Mouse (Mus musculus) heart, embryonic 15.5 days (tissue): ENCODE results near the gene Ssh3. TPM values are rescaled to one million over a fixed set of nuclear protein-coding genes. Genes with fewer than 3 reads are reported as not detected.

Source experiments
- ATAC-seq: fragments of 200-750 bp; cut with Nextera tagmentation; replicated peaks from 2 replicates; pipeline ENCODE4 v1.8.0; 2017; ENCODE audit warnings: low read depth, moderate TSS enrichment; ENCODE audit not compliant: insufficient number of reproducible peaks, insufficient read depth, low FRiP score
- H3K27ac ChIP-seq: fragments of 300-500 bp; sonication (generic); 2 replicates; pipeline ENCODE4 v1.5.1; 2015; ENCODE audit warnings: mild to moderate bottlenecking, inconsistent platforms
- H3K27me3 ChIP-seq: fragments of 300-500 bp; sonication (generic); 2 replicates; pipeline ENCODE4 v1.6.1; 2015; ENCODE audit warnings: inconsistent platforms
- H3K36me3 ChIP-seq: fragments of 300-500 bp; sonication (generic); 2 replicates; pipeline ENCODE4 v1.6.1; 2015; ENCODE audit warnings: mild to moderate bottlenecking, inconsistent platforms
- H3K4me1 ChIP-seq: fragments of 300-500 bp; sonication (generic); replicated peaks from 2 replicates; pipeline ENCODE4 v1.6.1; 2015; ENCODE audit warnings: inconsistent platforms
- H3K4me2 ChIP-seq: fragments of 300-500 bp; sonication (generic); 2 replicates; pipeline ENCODE4 v1.6.1; 2015; ENCODE audit warnings: inconsistent platforms, mild to moderate bottlenecking, moderate library complexity
- H3K4me3 ChIP-seq: fragments of 300-500 bp; sonication (generic); 2 replicates; pipeline ENCODE4 v1.5.1; 2015; ENCODE audit warnings: mild to moderate bottlenecking, inconsistent platforms
- H3K9ac ChIP-seq: fragments of 300-500 bp; sonication (generic); 2 replicates; pipeline ENCODE4 v1.6.1; 2015; ENCODE audit warnings: mild to moderate bottlenecking, inconsistent platforms
- H3K9me3 ChIP-seq: fragments of 300-500 bp; sonication (generic); replicated peaks from 2 replicates; pipeline ENCODE4 v1.6.1; 2016; ENCODE audit warnings: inconsistent platforms
- WGBS: fragments of 180-500 bp; shearing (Covaris S2); methylation state at CpG from one replicate; pipeline ENCODE4 v1.1.7; 2015; ENCODE audit warnings: mixed read lengths; 5-methylcytosine and 5-hydroxymethylcytosine counted together
- polyA plus RNA-seq: library from polyadenylated mRNA; unstranded; fragments of >200 nt; fragmentation: Nextera tagmentation; extraction: Ambion mirVana; gene quantifications from 2 replicates; pipeline ENCODE4 v1.2.1, GENCODE M21; 2015

Ssh3 gene
- polyA plus RNA-seq, 1 experiment from 2014 or later: 6.0 TPM

DNA sequence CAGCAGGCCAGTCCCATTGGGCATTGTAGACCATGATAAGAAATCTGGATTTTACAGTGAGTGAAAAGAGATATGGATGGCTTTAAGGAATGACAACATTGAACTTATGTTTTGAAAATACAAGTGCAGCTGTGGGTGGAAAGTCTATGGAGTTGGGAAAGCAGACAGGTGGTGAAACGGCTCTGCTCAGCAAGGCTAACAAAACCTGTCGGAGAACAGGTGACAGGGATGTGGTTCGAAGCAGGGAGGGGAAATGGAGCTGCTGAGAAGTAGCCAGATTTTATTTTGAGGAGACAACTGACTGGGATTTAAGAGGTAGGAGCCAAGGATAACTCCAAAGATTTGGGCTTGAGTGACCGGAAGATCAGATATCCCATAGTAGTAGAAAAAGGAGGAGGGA lies 34.4 kb downstream of the Ssh3 start:
- Histone ChIP-seq H3K4me2 (no peak overlapping the region), H3K36me3 (no peaks in the 10 kb centered on the region), H3K9ac (no peak overlapping the region), H3K27me3 (0 out of 2 replicates have a peak, but pooled peaks cover 3% of the 10 kb centered on the region), H3K27ac (no peak overlapping the region), H3K9me3 (no peaks in the 10 kb centered on the region), H3K4me3 (no peak overlapping the region), H3K4me1 (peaks cover 16% of the 10 kb centered on the region)
- WGBS: 63% methylated on average over 4 of the region's 4 CpGs
- ATAC-seq: no peak

DNA sequence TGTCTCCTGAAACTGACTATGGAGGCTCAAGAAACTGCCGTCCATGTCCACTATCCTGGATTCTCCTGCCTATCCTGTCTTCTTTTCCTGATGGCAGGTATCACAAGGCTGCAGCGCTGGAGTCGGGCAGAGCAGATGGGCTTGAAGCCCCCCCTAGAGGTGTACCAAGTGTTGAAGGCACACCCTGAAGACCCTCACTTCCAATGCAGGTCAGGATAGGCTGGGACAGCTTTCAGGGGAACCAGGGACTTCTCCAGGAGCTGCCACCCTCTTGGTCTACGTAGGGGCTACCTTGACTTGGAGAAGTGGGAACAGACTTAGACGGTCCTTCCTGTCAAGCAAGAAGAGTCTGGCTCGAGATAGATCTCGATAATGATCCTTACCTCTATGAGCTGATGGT lies 36.3 kb downstream of the Ssh3 start:
- H3K4me1 ChIP-seq: peaks cover 16% of the 10 kb centered on the region
- peak overlapping the region; percentile 87; the same call in 1 of the 2 replicates for H3K27ac ChIP-seq
- no peak for ATAC-seq
- WGBS: 86% methylated on average over 7 of the region's 7 CpGs
- no peaks in the 10 kb centered on the region for H3K36me3 ChIP-seq
- H3K9ac ChIP-seq: peak overlapping the region; percentile 67; the same call in 1 of the 2 replicates
- peak overlapping the region; percentile 85 for H3K4me2 ChIP-seq
- H3K27me3 ChIP-seq: 0 out of 2 replicates have a peak, but pooled peaks cover 3% of the 10 kb centered on the region
- peak overlapping the region; percentile 61; the same call in 1 of the 2 replicates for H3K4me3 ChIP-seq
- no peaks in the 10 kb centered on the region for H3K9me3 ChIP-seq

DNA sequence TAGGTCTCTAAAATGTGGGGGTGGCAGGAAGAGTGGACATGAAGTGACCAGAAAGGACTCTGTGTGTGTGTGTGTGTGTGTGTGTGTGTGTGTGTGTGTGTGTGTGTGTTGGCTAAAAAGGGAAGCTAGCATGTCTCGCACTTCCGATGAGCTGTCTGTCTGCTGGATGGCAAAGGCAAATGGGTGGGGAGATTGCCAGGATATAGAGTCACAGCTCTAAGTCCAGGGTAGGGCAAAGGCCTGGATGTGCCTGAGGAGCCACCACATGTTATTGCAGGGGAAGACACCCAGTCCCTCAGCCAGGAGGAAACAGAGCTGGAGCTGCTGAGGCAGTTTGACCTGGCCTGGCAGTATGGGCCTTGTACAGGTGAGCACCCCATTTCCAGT lies 36.8 kb downstream of the Ssh3 start:
- Histone ChIP-seq H3K4me3 (peak overlapping the region; percentile 61), H3K4me1 (peaks cover 16% of the 10 kb centered on the region), H3K27me3 (0 out of 2 replicates have a peak, but pooled peaks cover 3% of the 10 kb centered on the region), H3K9ac (peak overlapping the region; percentile 67), H3K27ac (peak overlapping the region; percentile 87), H3K9me3 (no peaks in the 10 kb centered on the region), H3K4me2 (peak overlapping the region; percentile 85), H3K36me3 (no peaks in the 10 kb centered on the region)
- WGBS: 18% methylated on average over 2 of the region's 2 CpGs
- ATAC-seq: 0 out of 2 replicates have a peak, but pooled peaks have one; percentile 3

DNA sequence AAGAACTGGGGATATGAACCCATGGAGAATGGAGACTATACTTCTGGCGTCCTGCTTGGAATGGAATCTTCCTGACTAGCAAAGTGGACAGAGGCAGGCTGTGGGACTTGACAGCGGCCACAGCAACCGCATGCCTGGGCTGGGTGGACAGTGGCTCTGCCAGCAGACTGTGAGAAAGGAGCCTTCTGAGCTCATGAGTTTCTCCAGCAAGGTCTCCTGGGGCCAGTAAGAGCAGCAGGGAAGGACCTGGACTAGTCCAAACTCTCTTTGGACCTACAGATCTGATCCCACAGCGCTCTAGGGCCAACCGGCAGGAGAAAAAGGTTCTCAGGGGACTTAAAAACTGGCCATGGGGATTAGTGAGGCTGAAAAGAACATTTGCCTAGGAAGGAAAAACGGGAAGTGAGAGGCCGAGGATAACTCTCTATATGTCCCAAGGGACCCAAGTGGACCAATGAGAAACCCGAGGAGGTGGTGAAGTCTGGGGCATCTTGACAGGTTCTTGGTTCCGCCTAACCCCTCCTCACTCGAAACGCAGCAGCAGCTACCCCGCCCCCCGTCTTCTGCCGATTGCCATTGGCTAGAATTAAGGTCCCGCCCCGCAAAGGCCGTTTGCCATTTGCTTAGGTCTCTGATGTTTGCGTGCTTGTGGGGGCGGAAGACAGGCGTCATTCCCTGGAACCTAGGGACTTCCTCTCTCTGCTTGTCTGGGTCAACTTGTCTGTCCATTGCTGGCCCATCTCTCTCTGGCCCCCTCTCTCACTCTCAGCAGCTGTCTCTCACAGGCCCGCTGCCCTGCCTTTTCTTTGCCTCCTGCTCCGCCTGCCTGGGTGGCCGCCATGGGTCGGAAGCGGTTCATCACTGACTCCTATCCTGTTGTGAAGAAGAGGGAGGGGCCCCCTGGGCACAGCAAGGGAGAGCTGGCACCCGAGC lies 37.5 kb downstream of the Ssh3 start, which contains the start of gene Pold4:
Gene Pold4 (plus strand): TSS at position 647 of the 933 bp plus-strand sequence.
- no peaks in the 10 kb centered on the region for H3K36me3 ChIP-seq
- H3K4me3 ChIP-seq: peak within 1 kb of the TSS; percentile 61
- peak within 1 kb of the TSS; percentile 67 for H3K9ac ChIP-seq
- peak; percentile 91 for ATAC-seq
- WGBS: 8% methylated on average over 26 of the region's 26 CpGs
- H3K4me2 ChIP-seq: peak within 1 kb of the TSS; percentile 85
- H3K27ac ChIP-seq: peak within 1 kb of the TSS; percentile 87
- peaks cover 16% of the 10 kb centered on the region for H3K4me1 ChIP-seq
- no peaks in the 10 kb centered on the region for H3K9me3 ChIP-seq
- H3K27me3 ChIP-seq: 0 out of 2 replicates have a peak, but pooled peaks cover 6% of the 10 kb centered on the region

DNA sequence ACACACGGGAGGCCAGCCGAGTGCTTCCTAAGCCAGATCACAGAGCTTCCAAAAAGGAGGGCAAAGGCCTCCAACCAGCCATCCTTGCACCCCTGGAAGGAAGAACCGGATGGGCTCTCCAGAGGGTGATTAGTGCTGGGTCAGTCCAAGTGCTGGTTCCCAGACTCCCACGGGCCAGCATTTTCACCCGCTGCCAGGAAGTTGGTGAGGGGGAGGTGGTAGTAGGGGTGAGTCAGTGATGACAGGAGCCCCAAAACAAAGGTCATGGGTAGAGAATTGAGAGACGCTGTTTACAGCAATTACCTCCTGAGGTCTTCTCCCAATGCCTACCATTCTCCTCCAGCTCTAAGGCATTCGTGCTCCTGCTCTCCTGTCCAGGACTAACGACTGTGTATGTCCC lies 38.6 kb downstream of the Ssh3 start:
- peaks cover 16% of the 10 kb centered on the region for H3K4me1 ChIP-seq
- 0 out of 2 replicates have a peak, but pooled peaks cover 6% of the 10 kb centered on the region for H3K27me3 ChIP-seq
- 66% methylated on average over 8 of the region's 8 CpGs for WGBS
- H3K9me3 ChIP-seq: no peaks in the 10 kb centered on the region
- no peaks in the 10 kb centered on the region for H3K36me3 ChIP-seq
- no peak overlapping the region for H3K4me2 ChIP-seq
- H3K4me3 ChIP-seq: no peak overlapping the region
- 0 out of 2 replicates have a peak overlapping the region, but pooled peaks have one; percentile 7 for H3K27ac ChIP-seq
- no peak overlapping the region for H3K9ac ChIP-seq
- no peak for ATAC-seq

DNA sequence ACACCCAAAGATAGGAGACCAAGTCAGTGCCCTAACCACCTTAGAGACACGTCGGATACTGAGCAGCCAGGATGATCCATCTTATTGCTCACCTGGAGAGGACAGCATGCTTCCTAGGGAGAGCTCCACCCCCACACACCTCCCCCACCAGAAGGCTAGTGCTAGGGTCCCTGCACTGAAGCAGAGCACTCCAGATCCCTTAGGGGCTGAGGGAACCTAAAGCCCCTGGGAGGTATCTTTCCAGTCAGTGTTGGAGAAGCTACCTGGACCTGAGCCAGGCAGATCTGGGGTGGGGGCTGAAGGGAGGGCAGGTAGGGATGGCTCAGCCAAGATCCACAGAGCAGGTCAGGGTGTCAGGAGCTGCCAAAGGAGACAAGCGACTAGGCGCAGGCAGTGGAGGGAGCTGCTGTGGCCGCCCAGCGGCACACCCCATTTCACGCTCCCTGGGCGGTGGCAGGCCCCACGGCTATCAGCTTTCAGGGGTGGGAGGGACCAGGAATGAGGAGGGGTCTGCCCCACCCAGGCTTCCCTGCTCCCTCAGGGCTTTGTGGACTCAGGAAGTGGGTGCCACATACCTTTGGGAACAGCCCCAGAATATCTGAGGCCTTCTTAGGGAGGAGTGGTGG lies 39.4 kb downstream of the Ssh3 start:
- no peak for ATAC-seq
- H3K27ac ChIP-seq: no peak overlapping the region
- H3K27me3 ChIP-seq: peaks cover 10% of the 10 kb centered on the region; the same call in 1 of the 2 replicates
- H3K4me2 ChIP-seq: no peak overlapping the region
- H3K9ac ChIP-seq: no peak overlapping the region
- H3K9me3 ChIP-seq: no peaks in the 10 kb centered on the region
- H3K4me1 ChIP-seq: peaks cover 16% of the 10 kb centered on the region
- no peak overlapping the region for H3K4me3 ChIP-seq
- H3K36me3 ChIP-seq: no peaks in the 10 kb centered on the region
- WGBS: 41% methylated on average over 9 of the region's 9 CpGs

DNA sequence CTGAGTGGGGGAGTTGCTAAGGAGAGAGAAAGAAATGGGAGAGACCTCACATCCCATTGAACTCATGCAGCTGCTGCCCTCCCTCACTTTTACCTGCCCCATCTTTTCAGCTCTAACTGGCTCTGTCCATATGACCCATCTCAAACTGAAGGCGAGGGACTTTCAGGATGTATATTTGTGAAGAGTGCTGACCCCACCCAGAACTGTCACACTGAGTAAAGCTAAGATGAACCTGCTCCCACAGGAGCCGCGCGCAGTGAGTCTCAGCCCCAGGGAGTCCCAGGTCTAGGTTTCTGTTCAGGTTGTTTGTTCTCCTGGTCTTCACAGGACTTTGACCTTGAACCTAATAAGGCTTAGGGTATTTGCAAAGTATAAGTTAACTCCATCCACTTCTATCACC lies 40.1 kb downstream of the Ssh3 start:
- no peak for ATAC-seq

DNA sequence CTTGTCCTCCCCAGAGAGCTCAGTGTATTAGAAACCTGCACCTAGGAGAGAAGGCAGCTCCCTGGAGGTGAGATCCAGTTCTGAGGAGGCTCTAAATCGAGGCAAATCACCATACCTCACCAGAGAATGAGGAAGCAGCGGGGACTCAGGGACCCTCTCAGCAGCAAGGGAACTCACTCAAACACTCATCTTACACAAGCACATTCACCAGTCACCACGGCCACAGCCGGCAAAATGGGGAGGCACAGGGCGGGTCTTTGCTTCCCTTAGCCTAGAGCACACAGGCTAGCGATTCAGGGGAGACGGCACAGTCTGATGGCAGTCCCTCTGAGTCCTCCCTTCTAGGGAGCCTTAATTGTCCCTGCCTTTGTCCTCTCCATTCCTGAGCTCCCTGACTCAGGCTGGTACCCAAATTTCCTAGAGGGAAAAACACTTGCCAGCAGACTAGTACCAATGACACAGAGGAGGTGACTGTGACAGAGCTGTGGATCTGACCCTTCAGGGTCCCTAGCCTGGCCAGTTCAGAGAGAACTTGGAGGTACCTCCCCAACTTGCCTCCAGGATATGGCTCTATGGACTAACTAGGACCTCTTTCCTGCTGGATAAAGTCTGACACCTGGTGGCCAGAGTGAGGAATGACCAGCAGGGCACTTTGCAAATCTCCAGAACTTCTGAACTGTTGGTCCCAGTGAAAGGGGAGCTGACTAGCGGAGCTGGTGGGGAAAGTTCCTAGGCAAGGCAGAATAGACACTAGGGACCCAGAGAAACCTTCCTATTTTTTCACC lies 40.9 kb downstream of the Ssh3 start:
- no peak for ATAC-seq
- Histone ChIP-seq H3K9me3 (no peaks in the 10 kb centered on the region), H3K27me3 (peaks cover 10% of the 10 kb centered on the region; the same call in 1 of the 2 replicates), H3K36me3 (no peaks in the 10 kb centered on the region), H3K4me3 (no peak overlapping the region), H3K4me1 (peaks cover 16% of the 10 kb centered on the region), H3K9ac (no peak overlapping the region), H3K4me2 (no peak overlapping the region), H3K27ac (no peak overlapping the region)
- 14% methylated on average over 8 of the region's 8 CpGs for WGBS

More for the DNA sequence above, 40.1 kb downstream of the Ssh3 start:
- Histone ChIP-seq H3K4me2 (no peak overlapping the region), H3K9me3 (no peaks in the 10 kb centered on the region), H3K36me3 (no peaks in the 10 kb centered on the region), H3K27ac (no peak overlapping the region), H3K27me3 (peaks cover 10% of the 10 kb centered on the region; the same call in 1 of the 2 replicates), H3K4me1 (peaks cover 16% of the 10 kb centered on the region), H3K9ac (no peak overlapping the region), H3K4me3 (no peak overlapping the region)
- 73% methylated on average over 4 of the region's 4 CpGs for WGBS

DNA sequence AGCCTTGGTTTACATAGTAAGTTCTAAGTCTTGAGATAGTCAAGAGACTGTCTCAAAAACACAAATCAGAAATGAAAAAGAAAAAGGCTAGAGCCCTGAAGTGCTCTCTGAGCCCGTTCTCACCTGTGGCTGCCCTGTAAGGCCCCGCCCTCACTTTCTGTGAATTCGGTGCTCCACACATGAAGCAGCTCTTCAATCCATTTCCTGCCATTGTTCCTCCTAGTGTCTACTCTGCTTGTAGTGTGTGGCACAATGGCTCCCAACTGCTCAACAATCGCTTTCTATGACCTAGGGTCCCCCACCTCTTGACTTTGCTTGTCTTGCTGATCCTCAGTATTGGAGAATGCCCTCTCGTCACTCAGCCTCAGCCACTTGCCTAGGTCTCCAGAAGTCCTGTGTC lies 41.5 kb downstream of the Ssh3 start:
- no peak for ATAC-seq
- H3K27ac ChIP-seq: no peak overlapping the region
- H3K27me3 ChIP-seq: peaks cover 15% of the 10 kb centered on the region
- H3K9me3 ChIP-seq: no peaks in the 10 kb centered on the region
- no peak overlapping the region for H3K4me3 ChIP-seq
- no peak overlapping the region for H3K4me2 ChIP-seq
- WGBS: 62% methylated on average over 5 of the region's 5 CpGs
- no peak overlapping the region for H3K9ac ChIP-seq
- H3K36me3 ChIP-seq: no peaks in the 10 kb centered on the region
- peaks cover 14% of the 10 kb centered on the region for H3K4me1 ChIP-seq

DNA sequence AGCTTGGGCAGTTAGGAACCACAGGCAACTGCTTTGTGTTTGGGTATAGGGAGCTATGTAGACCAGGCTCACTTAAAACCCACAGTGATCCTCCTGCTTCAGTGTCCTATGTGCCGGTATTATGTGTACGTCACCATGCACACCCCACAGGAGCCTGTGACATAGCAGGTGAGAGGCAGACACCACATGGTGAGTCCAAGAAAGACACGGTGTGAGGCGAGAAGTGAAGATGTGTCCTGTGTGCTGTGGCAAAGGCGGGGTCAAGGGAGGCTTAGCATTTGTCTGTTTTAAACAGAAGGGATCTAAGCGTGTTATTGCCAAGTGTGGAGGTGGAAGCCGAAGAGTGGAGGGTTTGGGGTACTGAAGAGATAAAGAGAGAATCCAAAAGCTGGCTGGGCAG lies 42.2 kb downstream of the Ssh3 start:
- whole genome bisulfite sequencing: 84% methylated on average over 7 of the region's 7 CpGs
- H3K4me1 ChIP-seq: peaks cover 15% of the 10 kb centered on the region
- H3K4me3 ChIP-seq: no peak overlapping the region
- peaks cover 22% of the 10 kb centered on the region for H3K27me3 ChIP-seq
- no peak overlapping the region for H3K27ac ChIP-seq
- no peak overlapping the region for H3K4me2 ChIP-seq
- no peak for ATAC-seq
- no peaks in the 10 kb centered on the region for H3K9me3 ChIP-seq
- H3K36me3 ChIP-seq: no peaks in the 10 kb centered on the region
- no peak overlapping the region for H3K9ac ChIP-seq

DNA sequence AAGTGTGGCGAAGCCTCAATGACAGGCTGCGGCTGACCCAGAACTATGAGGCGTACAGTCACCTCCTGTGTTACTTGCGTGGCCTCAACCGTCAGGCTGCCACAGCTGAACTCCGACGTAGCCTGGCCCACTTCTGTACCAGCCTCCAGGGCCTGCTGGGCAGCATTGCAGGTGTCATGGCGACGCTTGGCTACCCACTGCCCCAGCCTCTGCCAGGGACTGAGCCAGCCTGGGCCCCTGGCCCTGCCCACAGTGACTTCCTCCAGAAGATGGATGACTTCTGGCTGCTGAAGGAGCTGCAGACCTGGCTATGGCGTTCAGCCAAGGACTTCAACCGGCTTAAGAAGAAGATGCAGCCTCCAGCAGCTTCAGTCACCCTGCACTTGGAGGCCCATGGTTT lies 46.8 kb downstream of the Ssh3 start:
- Histone ChIP-seq H3K36me3 (no peaks in the 10 kb centered on the region), H3K27me3 (peaks cover 32% of the 10 kb centered on the region), H3K9me3 (no peaks in the 10 kb centered on the region), H3K4me3 (no peak overlapping the region), H3K4me1 (peaks cover 30% of the 10 kb centered on the region), H3K9ac (no peak overlapping the region), H3K4me2 (no peak overlapping the region), H3K27ac (no peak overlapping the region)
- no peak for ATAC-seq
- WGBS: 67% methylated on average over 11 of the region's 11 CpGs
